Mouse (Mus musculus): Measurements from ENCODE around the gene Enoph1.
A peak's percentile ranks its signal among the peaks of the same experiment; 100 is the strongest.

The Enoph1 gene

DNA sequence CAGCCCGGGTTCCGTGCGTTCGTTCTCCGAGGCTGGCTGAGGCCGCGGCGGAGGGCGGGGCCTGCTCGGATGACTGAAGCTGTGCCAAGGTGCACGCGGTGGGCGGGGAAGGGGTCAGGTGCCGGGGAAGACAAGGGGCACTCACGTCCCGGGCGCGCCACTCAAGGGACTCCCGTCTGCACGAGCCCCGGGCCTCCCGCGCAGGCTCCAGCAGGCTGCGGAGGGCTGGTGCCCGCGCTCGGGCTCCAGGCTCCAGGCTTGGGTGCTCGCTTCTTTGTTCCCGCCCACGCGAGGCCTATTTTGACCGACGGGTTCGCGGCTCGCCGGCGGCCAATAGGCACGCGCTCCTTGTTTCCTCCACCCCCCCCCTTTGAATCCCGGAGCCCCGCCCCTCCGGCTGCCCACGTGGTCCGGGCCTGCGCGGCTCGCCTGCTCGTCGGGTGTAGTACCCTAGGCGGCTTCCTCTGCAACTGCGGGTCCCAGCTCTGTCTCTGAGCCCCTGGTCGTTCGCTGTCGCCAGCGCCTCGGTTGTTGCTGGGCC, at the start of gene Enoph1, which contains the start of gene Hnrnpdl:
Gene Enoph1 (plus strand): TSS at position 384 of the 541 bp plus-strand sequence.
Gene Hnrnpdl (minus strand): TSS at position 63 of the 541 bp plus-strand sequence.
- peak; percentile 93 to 96 for DNase-seq

DNA sequence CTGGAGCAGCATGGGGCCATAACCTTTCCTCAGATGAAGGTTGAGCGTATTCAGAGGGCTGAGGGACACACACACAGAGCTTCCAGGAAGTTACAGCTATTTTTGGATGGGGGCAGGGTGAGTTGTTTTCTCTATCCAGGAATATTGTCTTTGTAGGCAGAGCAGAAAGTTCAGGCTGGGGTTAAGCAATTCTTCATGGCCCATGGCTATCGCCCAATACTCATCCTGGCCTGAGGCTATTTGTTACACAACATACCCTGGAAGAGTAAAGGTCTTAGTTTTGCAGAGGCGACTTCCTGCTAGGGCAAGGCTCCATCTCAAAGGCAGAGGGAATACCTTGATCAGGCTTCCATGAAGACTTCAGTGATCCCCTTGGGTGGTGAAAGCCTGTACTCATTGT, 45.6 kb upstream of the Enoph1 start:
- DNase-seq, result peak; percentile 43 to 67

DNA sequence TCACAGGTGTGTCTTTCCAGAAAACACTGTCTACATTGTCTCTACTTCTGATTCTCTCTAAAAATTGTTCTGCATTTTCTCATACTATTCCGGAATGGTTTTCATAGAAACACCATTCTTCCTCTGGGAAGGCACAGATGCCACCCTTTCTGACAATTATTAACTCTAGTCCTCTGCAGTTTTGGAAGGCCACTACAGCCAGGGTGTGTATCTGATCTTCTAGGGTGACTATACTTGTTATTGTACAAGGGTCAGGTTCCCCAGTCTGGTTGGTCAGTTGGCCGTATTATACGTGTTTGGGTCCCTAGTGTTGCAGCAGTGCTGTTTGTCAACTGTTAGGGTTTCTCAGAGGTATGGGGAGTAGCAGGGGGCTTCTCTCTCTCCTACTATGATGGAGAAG, 45.1 kb upstream of the Enoph1 start:
- no peak for DNase-seq

DNA sequence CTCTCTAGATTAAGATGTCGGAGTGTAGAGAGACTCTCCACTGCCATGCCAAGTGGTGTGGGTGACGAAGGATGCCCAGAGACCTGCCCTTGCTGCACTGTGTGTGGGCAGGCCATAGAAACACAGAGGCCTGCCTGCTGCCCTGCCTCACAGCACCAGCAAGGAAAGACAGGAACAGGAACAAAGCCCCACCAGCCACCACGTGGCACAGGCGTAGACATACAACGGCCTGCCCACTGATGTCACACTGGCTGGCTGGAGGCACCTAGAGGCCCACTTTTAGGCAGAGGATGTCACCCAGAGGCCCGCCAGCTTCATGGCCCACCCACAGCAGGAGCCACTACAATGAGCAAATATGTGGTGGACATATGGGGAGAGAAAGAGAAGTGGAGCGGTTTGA, 39.7 kb upstream of the Enoph1 start:
- no peak for DNase-seq

DNA sequence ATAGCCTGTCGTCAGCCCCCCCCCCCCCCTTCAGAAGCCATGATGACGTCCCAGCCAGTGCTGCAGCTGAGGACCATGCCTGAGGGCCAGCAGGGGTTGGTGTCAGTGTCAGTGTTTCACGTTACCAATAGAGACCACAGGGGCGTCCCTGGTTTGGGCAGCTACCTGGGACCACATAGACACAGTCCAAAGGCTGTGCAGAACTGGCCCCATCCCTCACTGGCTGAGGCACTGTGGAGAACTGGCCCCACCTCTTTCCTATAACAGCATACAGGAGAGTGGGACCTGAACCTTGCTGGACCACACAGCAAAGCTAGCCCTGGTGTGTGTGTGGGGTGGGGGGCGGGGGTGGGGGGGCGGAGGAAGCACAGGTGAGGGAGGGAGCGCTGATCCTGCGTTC, 39.3 kb upstream of the Enoph1 start:
- DNase-seq, result no peak

DNA sequence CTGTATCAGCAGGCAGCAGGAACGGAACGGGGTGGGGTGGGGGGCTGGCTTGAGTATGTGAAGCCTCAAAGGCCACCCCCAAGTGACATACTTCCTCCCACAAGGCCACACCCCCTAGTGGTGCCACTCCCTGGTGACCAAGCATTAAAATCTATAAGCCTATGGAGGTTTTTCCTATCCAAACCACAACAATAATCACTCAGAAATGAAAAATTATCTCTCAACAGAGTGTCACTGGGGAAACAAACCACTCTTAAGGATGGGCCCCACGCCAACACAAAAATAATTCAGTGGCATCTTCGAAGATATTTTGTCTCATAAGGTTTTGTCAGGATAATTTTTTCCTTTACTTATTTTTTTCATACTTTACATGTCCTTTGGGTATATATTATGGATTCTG, 35.9 kb upstream of the Enoph1 start:
- no peak for DNase-seq

DNA sequence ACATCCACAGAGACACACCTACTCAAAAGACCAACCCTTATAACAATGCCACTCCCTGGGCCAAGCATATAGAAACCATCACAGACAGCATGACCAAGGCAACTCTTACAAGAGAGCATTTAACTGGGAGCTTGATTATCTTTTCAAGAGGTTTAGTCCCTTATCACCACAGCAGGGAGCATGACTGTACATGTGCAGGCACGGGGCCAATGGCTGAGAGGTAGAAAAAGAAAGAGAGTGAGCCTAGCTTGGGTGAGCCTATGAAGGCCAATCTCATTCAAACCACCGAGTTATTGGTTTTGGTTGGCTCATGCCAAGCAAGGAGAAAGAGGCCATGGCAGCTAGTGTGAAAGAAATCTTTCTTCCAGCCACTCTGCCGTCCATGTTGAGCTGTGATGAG, 34.4 kb upstream of the Enoph1 start:
- no peak for DNase-seq

DNA sequence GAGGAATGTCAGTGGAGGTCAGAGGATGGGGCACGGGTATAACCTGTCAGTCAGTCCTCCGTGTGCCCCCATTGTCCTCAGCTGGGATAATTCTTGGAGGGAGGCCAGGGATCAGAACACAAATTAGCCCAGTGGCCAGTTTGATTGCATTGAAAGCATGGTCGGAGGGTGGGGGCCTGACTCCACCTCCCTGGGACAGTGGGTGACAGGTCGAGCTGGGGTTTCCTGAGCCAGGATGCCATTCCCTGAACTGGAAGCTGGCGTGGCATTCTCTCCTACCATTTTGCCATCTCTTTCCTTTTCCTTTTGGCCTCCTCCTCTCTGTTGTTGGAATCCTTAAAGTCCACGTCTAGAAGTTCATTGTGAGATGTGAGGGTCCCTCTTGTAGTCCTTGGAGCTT, 33.9 kb upstream of the Enoph1 start:
- no peak for DNase-seq

DNA sequence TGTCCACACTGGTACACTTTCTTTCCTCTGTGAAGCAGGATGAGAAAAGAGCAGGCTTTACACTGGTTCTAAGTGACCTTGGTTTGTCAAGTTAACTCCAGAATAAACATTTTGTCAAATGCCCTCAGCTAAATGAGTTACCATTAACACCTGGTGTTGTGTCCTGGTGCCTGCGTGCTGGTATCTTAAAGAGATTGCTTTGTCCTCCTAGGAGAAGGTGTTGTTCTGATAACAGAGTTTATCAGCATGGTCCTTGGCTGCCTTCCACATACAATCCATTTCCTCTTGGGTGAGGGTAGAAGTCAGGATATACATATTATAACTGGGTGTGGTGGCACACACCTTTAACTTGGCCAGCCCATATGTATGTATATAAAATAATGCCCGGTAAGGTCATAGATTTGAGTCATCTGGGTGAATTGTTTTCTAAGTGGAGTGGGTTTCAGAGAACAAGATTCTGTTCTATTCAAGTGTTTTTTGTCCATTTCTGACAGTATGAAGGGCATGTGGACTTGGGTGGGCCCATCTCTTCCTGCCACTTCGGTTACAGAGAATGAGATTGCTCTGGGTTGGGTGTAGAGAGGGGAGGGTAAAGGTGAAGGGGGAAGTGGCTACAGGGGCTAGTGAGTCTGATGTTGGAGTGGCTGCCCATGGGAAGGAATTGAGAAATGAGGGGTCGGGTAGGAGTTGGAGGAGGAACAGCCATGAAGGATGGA, 33.3 kb upstream of the Enoph1 start:
- DNase-seq, result no peak

DNA sequence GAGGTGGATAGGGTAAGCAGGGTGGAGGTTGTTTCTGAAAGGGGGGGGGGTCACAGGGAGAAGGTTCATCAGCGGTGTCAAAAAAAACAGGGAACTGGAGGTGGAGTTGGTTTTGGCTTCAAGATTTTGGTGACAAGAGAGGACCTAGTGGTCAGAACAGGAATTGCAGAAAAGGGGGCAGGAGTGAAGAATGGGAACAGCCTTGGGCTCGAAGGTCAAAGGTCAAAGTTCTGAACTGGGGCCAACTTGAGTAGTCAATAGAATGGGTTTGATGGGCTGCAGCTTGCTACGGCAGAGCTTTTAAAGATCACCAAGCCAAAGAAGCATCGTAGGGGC, 32.8 kb upstream of the Enoph1 start:
- DNase-seq, result peak; percentile 16 to 29

DNA sequence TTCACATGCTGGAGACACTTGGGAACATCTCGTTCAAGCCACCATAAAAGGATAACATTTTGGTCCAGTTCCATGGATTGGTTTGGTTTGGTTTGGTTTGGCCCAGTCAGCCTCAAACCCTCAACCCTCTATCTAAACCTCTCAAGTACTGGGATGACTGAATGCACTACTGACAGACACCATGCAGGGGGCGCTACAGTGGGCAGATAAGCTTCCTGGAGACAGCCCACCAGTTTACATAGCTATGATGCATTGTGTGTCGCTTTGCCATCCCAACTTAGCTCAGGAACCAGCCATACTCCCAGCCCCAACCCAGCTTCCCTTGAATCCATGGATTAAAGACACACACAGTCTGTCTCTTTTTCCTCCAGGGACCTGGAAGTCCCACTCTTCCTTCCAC, 31.3 kb upstream of the Enoph1 start:
- no peak for DNase-seq

DNA sequence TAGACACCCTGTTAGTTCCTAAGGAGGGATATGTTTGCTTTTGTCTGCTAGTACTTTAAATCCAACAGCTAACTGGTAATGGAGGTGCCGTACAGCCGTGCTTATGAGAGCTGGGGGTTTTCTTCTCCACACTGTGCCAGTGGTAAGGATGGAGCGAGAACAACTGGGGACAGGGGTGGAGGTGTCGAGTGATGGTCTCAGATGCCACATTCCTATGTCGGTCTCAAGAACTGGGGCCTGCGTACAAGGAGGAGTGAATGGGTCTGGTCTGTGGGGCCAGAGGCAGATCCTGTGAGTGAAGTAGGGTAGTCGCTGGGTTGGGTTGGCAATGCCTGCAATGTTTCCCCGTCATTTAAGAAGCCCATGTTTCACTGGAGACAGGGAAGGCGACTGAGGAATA, 27.2 kb upstream of the Enoph1 start:
- DNase-seq, result no peak

DNA sequence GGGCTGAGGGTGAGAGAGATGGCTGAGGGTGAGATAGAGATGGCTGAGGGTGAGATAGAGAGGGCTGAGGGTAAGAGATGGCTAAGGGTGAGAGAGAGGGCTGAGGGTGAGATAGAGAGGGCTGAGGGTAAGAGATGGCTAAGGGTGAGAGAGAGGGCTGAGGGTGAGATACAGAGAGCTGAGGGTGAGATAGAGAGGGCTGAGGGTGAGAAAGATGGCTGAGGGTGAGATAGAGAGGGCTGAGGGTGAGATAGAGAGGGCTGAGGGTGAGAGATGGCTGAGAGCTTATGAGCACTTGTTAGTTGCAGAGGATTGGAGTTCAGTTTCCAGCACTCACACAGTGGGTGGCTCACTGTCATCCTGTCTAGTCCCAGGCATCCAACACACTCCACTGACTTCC, 19.7 kb upstream of the Enoph1 start:
- DNase-seq, result no peak

DNA sequence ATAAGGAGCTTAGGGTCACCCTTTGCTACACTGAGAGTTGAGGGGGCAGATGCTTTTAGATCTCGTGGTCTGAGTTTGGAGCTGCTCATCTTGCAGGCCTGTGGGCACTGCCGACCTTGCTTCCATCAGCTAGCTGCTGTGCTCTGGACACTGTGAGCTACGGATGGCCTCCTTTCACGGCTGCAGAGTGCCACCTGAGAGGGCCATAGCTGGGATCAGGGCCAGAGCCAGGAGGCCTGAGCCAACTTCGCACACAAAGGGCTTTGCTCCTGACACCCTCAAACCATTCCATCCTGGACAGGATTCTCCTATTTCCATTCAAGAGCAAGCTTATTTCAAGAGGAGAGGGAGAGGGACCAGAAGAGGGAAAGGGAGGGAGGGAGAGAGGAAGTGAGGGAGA, 15.4 kb upstream of the Enoph1 start:
- DNase-seq, result no peak

DNA sequence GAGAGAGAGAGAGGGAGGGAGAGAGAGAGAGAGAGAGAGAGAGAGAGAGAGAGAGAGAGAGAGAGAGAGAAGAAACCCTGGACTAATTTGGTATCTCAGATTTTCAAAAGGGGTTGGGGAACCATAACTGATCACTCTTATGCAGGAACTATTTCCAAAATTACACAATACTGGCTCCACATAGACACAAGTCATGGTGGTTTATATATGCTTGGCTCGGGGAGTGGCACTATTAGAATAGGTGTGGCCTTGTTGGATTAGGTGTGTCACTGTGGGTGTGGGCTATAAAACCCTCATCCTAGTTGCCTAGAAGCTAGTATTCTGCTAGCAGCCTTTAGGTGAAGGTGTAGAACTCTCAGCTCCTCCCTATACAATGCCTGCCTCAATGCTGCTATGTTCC, 14.9 kb upstream of the Enoph1 start:
- no peak for DNase-seq

DNA sequence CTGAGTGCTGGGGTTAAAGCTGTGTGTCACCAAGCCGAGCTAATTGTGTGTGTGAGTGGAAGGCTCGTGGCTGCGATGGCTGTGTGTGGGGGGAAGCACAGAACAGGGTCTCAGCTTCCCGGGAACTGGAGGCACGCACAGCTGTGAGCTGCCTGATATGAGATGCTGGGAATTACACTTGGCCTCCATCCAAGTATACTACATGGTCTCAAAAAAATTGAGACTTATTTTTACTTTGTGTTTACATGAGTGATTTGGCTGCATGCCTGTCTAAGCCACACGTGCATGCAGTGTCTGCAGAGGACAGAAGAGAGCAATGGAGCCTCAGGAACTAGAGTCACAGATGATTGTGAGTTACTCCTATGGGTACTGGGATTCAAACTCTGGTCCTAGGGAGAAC, 9.7 kb upstream of the Enoph1 start:
- no peak for DNase-seq

DNA sequence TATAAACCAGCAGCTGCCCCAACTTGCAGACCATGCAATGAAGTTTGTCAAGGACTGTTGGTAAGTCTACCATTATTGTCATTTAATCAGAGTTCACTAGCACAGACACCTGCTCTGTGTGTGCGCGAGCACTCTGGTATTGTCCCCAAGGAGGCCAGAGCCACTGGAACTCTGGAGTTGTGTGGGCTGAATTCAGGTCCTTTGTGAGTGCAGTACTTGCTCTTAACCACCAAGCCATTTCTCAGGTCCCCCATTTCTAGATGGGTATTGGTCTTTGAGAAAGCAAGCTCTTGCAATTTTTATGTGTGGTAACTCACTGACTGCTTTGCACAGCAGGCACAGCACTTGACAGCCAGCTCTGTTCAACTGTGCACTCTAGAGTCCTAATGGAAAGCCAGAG, 7.7 kb upstream of the Enoph1 start:
- no peak for DNase-seq

DNA sequence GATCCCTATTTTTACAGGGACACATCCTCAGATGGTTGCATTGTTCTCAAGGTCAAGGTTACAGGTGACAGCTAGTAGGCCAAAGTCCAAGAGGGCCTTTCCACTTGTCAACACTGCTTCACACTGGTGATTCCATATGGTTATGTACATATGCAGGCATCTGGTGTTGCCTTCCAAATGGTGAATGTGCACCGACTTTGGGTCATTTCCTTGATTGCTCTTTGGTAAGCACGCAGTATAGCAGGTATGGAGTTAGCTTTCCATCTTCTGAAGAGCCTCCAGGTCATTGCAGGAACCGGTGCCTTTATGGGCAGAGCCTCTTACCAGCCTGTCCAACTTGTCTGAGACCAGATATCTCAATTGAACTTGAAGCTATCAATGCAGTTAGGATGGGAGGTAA, 7.1 kb upstream of the Enoph1 start:
- DNase-seq, result no peak

DNA sequence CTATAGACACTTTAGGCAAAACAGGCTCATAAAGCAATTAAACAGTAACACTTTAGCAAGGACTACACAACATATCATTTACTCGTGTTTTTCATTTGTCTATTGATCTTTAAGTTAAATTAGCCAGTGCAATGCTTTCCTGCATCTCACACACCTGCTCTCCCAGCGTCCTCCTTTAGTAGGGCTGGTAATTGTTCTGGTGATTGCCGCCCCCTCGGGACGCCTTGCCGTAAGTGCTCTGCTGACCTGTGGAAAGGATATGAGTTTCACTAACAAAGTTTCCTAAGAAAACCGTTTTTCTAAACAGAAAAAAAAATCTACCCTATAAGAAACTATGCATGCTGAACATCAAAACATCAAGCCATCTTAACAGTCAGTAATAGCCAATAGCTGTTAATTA, 3.8 kb upstream of the Enoph1 start:
- DNase-seq, result peak in 1 of 2 experiments; percentile 44

DNA sequence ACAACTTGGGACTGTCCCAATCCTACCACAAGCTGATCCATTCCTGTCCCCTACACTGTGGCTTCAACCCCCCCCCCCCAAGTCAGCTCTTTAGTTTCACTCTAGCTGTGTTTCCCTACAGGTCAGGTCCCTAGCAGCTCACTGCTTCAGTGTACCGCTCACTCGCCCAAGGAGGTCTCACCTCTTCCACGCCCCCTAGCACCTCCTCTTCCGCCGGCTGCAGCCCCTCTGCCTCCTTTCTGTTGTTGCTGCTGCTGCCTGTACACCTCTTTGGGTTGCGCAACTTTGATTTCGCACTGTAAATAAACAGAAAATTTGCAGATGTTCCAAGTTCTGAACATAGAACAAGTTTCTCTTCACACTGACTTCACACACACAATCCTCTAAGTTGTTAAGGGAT, 3.1 kb upstream of the Enoph1 start:
- peak in 1 of 2 experiments; percentile 17 for DNase-seq

DNA sequence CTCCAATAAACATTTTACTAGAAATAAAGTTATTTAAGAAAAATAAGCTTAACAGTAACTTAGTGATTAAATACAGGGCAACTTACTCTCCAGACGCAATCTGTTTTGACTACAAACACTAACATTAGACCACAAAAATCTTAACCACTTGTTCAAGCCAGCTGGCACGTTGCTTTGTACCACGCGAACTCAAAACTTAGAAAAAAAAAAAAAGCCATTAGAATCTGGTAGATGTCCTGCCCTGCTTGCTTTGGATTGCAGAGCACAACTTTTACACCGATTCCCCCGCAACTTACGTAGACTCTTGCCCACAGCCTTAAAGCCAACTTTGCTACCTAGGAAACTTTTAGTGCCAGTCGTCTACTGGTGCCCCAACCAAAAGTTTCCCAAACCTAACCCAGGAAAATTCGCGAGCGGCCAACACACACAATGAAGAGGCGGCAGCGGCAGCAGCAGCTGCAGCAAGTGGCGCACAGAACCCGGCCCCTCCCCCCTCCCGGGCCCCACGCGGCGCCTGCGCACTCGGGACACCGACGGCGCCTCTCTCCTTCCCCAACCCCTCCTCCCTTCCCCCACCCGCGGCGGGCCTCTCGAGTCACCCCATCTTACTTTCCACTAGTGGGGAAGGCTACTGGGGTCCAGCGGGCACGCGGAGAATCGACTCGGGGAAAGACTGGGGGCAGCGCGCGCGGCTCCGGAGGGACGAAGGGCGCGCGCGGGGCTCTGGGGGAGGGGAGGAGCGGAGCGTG, 1.6 kb upstream of the Enoph1 start:
- DNase-seq, result peak; percentile 90 to 97

DNA sequence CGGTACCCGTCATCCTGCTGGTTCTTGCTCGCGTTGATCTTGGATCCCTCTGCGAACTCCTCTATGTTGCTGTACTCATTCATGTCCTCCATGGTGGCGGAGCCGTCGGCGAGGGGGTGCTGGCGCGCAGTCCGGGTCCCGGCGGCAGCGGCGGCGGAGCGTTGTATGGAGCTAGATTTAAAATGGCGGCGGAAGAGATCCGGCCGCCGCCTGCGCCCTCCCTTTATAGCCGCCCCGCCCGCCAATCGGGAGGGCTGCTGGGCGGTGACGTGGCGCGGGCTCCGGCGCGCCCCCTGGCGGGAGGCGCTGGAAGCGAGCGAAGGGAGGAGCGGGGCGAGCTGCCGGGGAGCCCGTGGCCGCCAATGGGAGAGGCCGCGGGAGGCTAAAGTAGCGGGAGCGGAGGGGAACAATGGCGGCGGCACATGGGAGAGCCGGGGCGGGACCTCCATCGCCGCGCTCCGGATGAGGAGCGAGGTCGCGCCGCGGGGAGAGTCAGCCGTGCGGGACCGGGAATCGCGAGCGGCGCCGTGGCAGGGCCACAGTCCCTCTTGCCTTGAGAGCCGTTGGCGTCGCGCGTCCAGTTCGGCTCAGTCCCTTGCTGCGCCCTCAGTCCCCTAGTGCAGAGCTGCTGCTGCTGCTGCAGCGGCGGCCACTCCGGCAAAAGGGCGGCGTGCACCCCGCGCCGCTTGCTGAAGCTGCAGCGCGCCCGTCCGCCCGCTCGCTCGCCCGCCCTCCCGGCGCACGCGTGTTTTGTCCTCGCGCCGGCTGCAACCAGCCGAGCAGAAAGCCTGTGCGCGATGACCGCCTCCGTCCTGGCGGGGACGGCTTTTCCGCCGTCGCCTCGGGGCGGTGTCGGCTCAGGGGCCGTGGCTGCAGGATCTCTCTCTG, 827 bp upstream of the Enoph1 start:
- DNase-seq, result peak; percentile 96

DNA sequence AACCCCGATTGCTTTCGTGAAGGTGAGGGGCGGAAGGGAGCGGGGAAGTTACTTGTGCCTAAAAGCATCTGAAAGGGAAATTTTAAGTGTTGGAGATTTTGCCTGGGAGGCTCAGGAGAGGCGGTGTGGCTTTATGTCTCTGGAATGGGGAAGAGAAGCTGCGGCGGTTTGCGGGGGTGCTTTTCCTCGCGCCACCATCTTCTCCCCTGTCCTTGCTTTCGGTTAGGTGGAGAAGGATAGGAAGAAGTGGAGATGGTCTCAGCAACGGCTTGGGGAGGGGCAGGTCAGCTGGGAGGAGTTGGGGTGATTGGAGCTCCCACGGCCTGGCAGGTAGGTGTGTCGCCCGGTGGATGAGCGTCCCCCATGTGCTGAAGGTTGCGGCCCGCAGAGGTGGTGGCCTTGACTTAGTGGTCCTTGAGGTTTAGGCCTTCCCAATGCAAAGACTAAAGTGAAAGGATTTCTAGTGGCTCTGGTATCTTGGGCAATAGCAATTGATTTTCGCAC, 548 bp downstream of the Enoph1 start:
- no peak for DNase-seq
